10 mouse cellular contexts compared by ENCODE assay signal in the genomic region with DNA sequence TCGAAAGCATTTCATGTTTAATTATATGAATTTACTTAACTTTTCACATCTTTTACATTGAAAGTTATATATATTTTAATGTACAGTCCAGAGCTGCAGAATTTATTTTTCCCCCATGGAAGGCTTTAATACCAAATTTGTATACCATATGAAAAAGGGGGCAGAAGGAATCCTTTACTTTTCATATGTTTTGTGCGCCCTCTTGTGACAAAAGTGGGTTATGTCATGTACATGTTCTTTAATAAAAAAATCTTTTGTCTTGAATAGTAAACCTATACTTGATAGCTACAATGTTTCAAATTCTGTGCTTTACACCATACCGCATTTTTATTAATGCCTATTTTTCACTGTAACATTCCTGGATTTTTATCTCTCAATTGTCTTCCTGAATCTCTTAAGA.
DNase-seq lines count a peak whose midpoint lies in the region; ATAC-seq and TF ChIP-seq lines count a peak whose summit lies in the region.
"Had no signal": no experiment of that assay in that cellular context is flagged by ENCODE, and none has a peak within 500 bp of the region (broad histone marks: within the 10 kb centered on the region; RNA-seq: fewer than 3 reads in every experiment).

No protein-coding gene starts in this region.

- no peaks in the 10 kb centered on the region for H3K9me3 ChIP-seq in intestine, postnatal 0 days (ENCODE audit: control insufficient read depth)
- H3K9me3 ChIP-seq in intestine, embryonic 16.5 days (ENCODE audit: control insufficient read depth, low read length) = no peaks in the 10 kb centered on the region
- no peaks in the 10 kb centered on the region for H3K9me3 ChIP-seq in midbrain, embryonic 11.5 days (ENCODE audit: control insufficient read depth, low read length)
- no peaks in the 10 kb centered on the region for H3K9me3 ChIP-seq in midbrain, embryonic 13.5 days
- H3K9me3 ChIP-seq: heart, embryonic 15.5 days had no signal

- no peaks in the 10 kb centered on the region for H3K27me3 ChIP-seq in intestine, postnatal 0 days (replicated peaks; ENCODE audit: control insufficient read depth, insufficient read depth, low read length)
- H3K27me3 ChIP-seq in intestine, embryonic 16.5 days (replicated peaks; ENCODE audit: control insufficient read depth, insufficient read depth, low read length) = no peaks in the 10 kb centered on the region
- no peaks in the 10 kb centered on the region for H3K27me3 ChIP-seq in midbrain, embryonic 11.5 days (ENCODE audit: control insufficient read depth, insufficient read depth, low read length)
- H3K27me3 ChIP-seq in midbrain, embryonic 13.5 days = no peaks in the 10 kb centered on the region
- H3K27me3 ChIP-seq: heart, embryonic 15.5 days had no signal

- H3K36me3 ChIP-seq in intestine, postnatal 0 days (ENCODE audit: control insufficient read depth, insufficient read depth) = no peaks in the 10 kb centered on the region
- no peaks in the 10 kb centered on the region for H3K36me3 ChIP-seq in intestine, embryonic 16.5 days (ENCODE audit: control insufficient read depth, insufficient read depth, low read length)
- no peaks in the 10 kb centered on the region for H3K36me3 ChIP-seq in midbrain, embryonic 11.5 days (ENCODE audit: control insufficient read depth, insufficient read depth, low read length)
- no peaks in the 10 kb centered on the region for H3K36me3 ChIP-seq in midbrain, embryonic 13.5 days
- H3K36me3 ChIP-seq: heart, embryonic 15.5 days had no signal

- no peak overlapping the region for H3K27ac ChIP-seq in intestine, postnatal 0 days (ENCODE audit: low read depth, low read length)
- H3K27ac ChIP-seq in intestine, embryonic 16.5 days (ENCODE audit: low read length) = no peak overlapping the region
- H3K27ac ChIP-seq in midbrain, embryonic 11.5 days (ENCODE audit: low read depth, low read length) = no peak overlapping the region
- no peak overlapping the region for H3K27ac ChIP-seq in midbrain, embryonic 13.5 days
- H3K27ac ChIP-seq: heart, embryonic 15.5 days had no signal

- WGBS in intestine, postnatal 0 days = 37% methylated on average over 3 of the region's 3 CpGs
- 38% methylated on average over 3 of the region's 3 CpGs for WGBS in intestine, embryonic 16.5 days
- 35% methylated on average over 3 of the region's 3 CpGs for WGBS in midbrain, embryonic 11.5 days
- WGBS in midbrain, embryonic 13.5 days = 35% methylated on average over 3 of the region's 3 CpGs

- peak; percentile 52 for TF ChIP-seq CTCF in intestine, postnatal 0 days (IDR thresholded peaks at IDR 0.05; ENCODE audit: low read depth)

- H3K4me1 ChIP-seq in intestine, postnatal 0 days (replicated peaks; ENCODE audit: control insufficient read depth, insufficient read depth, low read length) = no peaks in the 10 kb centered on the region
- H3K4me1 ChIP-seq in intestine, embryonic 16.5 days (ENCODE audit: control insufficient read depth, insufficient read depth, low read length) = no peaks in the 10 kb centered on the region
- no peaks in the 10 kb centered on the region for H3K4me1 ChIP-seq in midbrain, embryonic 11.5 days (ENCODE audit: control insufficient read depth, insufficient read depth, low read length)
- no peaks in the 10 kb centered on the region for H3K4me1 ChIP-seq in midbrain, embryonic 13.5 days (replicated peaks)
- H3K4me1 ChIP-seq: heart, embryonic 15.5 days had no signal

- DNase-seq in midbrain, embryonic 11.5 days (ENCODE audit: low spot score, missing footprints) = peak; percentile 91
- peak; percentile 38 for DNase-seq in NIH3T3 (ENCODE audit: low read depth)
- DNase-seq in forelimb bud, embryonic 11.5 days (ENCODE audit: low read depth, low spot score) = peak; percentile 21
- DNase-seq in urinary bladder, postnatal 14 days (ENCODE audit: low spot score) = no peak
- DNase-seq: adrenal gland, postnatal 10 days had no signal

- no peak overlapping the region for H3K4me2 ChIP-seq in intestine, postnatal 0 days (replicated peaks; ENCODE audit: low read depth)
- H3K4me2 ChIP-seq in intestine, embryonic 16.5 days (ENCODE audit: low read depth, low read length) = no peak overlapping the region
- H3K4me2 ChIP-seq in midbrain, embryonic 11.5 days = no peak overlapping the region
- H3K4me2 ChIP-seq in midbrain, embryonic 13.5 days (replicated peaks) = no peak overlapping the region
- H3K4me2 ChIP-seq: heart, embryonic 15.5 days had no signal

- no peak for ATAC-seq in intestine, postnatal 0 days
- no peak for ATAC-seq in intestine, embryonic 16.5 days
- no peak for ATAC-seq in midbrain, embryonic 11.5 days (ENCODE audit: low FRiP score)
- no peak for ATAC-seq in midbrain, embryonic 13.5 days
- ATAC-seq in monocyte, adult 5-6 weeks (replicated peaks; ENCODE audit: insufficient number of reproducible peaks, low FRiP score, low TSS enrichment, poor library complexity, severe bottlenecking) = no peak

- H3K9ac ChIP-seq in intestine, postnatal 0 days (ENCODE audit: low read depth, low read length) = no peak overlapping the region
- no peak overlapping the region for H3K9ac ChIP-seq in intestine, embryonic 16.5 days (ENCODE audit: low read depth, low read length)
- no peak overlapping the region for H3K9ac ChIP-seq in midbrain, embryonic 11.5 days (ENCODE audit: low read length)
- no peak overlapping the region for H3K9ac ChIP-seq in midbrain, embryonic 13.5 days (replicated peaks)
- H3K9ac ChIP-seq: heart, embryonic 15.5 days had no signal

- no peak overlapping the region for H3K4me3 ChIP-seq in intestine, postnatal 0 days (ENCODE audit: low read depth, low read length)
- H3K4me3 ChIP-seq in intestine, embryonic 16.5 days (ENCODE audit: low read length) = no peak overlapping the region
- no peak overlapping the region for H3K4me3 ChIP-seq in midbrain, embryonic 11.5 days (ENCODE audit: low read depth, low read length)
- no peak overlapping the region for H3K4me3 ChIP-seq in midbrain, embryonic 13.5 days (replicated peaks)
- H3K4me3 ChIP-seq: heart, embryonic 15.5 days had no signal
